Mouse (Mus musculus) kidney, adult 18-20 months (tissue): ENCODE results near the gene Col6a6.
A peak's percentile ranks its signal among the peaks of the same experiment; 100 is the strongest.

Experiments used
- DNase-seq: peaks from one replicate; pipeline ENCODE4 v3.0.0; 2021

Col6a6 gene

DNA sequence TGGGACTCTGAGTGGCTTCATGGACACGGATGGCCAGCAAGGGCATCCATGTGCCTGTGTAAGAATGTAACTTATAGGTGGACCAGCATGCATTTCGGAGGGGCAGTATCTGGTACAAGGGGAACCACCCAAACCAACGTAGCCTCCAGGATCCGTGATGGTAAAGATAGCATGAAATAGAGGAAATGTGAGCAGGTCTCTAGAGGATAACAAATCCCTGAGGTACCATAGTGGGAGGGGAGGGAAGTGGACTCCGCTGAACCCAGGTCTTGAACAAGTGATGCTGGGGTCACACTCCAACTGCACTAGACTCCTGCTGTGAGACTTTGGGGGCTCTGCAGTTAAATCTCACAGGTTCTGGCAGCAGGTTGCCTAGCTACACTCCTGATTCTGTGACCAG, 27.7 kb downstream of the Col6a6 start:
- DNase-seq = no peak

DNA sequence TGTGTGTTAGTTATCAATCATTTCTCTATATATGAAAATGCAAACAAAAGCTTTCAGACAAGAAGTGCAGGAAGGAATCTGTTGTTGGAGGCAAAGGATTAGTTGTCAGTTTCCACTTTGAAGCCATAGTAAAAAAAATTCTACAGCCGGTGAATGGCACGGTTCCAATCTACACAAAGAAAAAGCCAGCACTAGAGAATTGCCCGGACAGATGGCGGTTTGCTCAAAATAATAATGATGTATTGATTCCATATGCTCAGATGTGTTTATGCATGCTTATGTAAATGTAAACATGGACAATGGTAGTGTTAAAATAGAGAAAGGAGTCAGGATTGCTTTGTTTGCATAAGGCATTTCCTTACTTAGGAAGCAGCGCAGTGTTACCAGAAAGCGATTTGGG, 31.8 kb downstream of the Col6a6 start:
- DNase-seq = no peak

GRCm38 (mm10) chr9:105794965-105795364, 33.0 kb downstream of the Col6a6 start:
- DNase-seq = no peak

DNA sequence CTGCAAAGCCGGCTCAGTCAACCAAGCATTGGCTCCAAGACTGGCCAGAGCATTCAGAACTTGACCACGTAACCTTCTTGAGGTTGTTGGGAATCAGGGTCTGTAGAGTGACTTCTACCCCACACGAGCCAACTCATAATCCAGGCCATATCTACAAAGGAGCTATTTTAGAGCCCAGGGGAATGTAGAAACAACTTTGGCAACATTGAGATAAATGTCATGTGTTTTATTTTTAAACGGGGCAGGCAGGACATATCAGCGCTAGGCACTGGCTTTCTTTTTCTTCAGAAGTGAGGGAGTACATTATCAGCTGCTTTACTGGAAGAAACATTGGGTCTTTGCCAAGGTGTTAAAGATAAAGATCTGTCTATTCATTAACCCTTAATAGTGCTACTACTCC, 36.1 kb downstream of the Col6a6 start:
- DNase-seq = no peak

DNA sequence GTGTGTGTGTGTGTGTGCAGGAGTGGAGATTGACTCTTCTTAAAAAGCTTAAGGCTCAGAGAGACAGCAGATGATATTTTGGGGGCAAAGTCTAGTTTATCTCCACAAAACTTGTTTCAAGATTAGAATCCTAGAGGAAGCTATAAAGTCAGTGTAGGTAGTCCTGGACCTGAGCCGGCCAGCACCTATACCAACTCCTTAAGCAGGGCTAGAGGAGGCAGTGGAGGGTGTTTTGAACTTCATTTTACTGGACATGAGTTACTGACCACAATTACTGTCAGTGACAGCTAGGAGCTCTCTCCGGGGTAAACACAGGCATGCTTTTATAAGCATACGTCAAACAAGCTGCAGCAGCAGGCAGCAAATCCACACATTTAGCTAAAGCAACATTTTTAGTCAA, 39.8 kb downstream of the Col6a6 start:
- DNase-seq = no peak

GRCm38 (mm10) chr9:105787800-105788199, 40.2 kb downstream of the Col6a6 start:
- DNase-seq = no peak

DNA sequence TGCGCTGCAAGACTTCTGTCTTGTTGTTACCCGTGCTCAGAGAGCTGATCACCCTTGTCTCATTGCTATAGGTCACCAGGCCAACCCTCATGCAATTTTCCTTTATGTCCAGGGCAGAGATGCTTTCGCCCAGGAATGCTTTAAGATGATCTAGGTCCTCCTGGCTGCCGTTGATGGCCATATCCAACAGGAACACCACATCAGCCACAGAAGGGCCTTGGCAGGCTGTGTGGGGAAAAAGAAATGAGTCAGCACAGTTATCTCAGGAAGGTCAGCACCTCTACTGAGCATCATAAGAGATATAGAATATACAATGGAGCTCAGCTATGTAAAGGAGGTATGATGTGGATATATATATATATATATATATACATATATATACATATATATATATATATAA, 43.9 kb downstream of the Col6a6 start:
- no peak for DNase-seq

DNA sequence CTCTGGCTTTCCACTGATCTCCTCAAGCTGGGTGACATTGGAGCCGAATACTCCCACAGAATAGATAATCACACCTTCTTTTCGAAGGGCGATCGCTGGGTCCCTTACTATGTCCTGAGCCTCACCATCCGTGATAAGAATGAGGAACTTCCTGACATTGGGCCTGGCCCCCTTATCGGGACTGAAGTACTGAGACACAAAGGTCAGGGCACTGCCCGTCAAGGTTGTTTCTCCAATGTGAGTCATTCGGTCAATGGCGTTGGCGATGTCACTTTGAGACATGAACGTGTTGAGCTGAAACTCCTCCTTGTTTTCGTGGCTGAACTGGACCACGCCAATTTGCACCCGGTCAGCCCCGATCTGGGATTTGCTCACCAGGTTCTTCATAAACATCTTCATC, 47.3 kb downstream of the Col6a6 start:
- DNase-seq = no peak

GRCm38 (mm10) chr9:105778741-105779140, 49.2 kb downstream of the Col6a6 start:
- no peak for DNase-seq

GRCm38 (mm10) chr9:105774878-105775277, 53.1 kb downstream of the Col6a6 start:
- DNase-seq = peak; percentile 13

DNA sequence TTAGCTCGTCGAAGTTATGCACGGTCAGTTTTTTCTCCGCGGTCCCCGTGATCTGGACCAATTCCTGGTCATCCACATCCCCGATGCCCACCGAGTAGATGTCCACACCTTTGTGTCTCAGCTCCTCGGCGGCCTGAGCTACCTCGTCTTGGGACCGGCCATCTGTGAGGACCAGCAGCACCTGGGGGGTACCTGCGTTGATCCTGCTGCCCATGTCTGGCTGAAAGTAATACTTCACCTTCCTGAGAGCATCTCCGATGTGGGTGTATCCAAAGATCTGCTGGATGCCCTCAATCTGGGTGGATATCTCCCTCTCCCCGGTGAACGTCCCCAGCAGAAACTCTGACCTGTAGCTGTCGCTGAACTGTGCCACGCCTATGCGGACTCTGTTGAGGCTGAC, 53.6 kb downstream of the Col6a6 start:
- no peak for DNase-seq

GRCm38 (mm10) chr9:105771380-105771779, 56.6 kb downstream of the Col6a6 start:
- DNase-seq = no peak

- DNase-seq = no peak
Observed at GRCm38 (mm10) chr9:105770690-105771089, 57.3 kb downstream of the Col6a6 start.

- no peak for DNase-seq
Observed at GRCm38 (mm10) chr9:105765891-105766290, 62.1 kb downstream of the Col6a6 start.

DNA sequence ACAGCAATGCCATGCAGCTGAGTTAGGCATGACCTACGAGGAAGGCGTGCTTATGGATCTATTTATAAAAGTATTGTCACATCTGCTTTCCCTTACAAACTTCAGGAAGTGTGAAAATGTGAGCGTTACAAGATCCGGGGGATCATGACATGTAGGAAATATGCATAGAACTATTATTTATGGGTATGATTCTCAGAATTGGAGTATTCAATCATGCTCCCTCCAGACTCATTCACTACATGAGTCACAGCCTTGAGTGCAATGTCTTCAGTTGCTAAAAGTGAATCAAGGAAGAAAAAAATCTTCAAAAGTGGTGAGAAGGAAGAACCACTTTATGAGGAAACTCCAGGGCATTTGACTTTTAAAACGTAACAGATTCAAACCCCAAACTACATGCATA, 63.3 kb downstream of the Col6a6 start:
- DNase-seq = no peak

DNA sequence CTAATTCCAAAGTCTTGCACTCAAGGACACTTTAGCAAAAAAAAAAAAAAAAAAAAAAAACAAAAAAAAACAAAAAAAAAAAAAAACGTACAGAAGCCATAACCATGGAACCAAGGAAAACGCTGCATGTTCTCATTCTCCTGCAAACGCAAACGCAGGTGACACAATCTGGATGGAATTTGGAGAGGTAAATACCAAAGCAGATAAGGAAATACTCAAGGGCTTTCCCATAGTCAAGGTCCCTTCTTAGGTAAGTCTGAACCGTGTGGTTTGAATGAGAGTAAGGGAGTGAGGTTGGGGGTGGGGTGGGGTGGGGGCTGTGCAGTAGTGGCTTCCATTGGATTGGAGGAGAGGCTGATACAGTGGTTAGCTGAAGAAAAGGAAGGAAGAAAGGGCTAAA, 63.8 kb downstream of the Col6a6 start:
- DNase-seq = no peak

DNA sequence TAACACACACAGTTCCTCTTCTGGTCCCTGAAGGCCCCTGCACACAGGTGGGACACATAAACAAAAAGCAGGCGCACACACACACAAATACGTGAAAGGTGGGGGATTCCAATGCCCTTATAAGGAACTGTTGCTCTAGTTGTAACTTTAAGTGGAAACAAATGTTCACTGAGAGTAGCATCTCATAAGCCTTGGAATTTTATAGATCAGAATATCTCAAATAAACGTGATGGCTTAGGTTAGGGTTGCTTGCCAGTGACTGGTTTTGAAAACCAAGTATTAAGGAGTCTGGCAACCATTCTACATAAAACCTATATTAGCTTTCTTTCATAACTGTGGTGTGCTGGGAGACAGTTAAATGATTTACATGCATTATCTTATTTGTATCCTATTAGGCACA, 64.3 kb downstream of the Col6a6 start:
- DNase-seq = no peak

GRCm38 (mm10) chr9:105762274-105762673, 65.7 kb downstream of the Col6a6 start:
- no peak for DNase-seq

DNA sequence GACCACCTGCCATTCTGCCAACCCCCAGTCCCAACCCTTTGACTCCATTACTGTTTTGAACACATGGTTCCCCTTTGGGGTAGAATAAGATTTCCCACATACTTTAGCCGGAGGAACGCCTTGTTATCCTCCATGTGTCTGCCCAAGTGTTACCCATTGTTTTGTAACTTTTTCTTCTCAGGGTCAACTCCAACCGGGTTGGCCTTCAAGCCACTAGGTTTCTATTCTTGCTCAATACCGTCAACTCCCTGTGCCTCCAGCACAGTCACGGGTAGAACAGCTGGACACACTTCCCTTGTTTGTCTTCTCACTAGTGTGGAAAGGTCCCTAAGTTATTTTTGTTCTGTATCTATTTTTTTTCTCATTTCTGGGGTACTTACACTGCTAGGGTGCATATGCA, 69.1 kb downstream of the Col6a6 start:
- no peak for DNase-seq

- no peak for DNase-seq
Observed at GRCm38 (mm10) chr9:105758173-105758765, 69.7 kb downstream of the Col6a6 start.

GRCm38 (mm10) chr9:105754256-105754655, 73.7 kb downstream of the Col6a6 start:
- DNase-seq = no peak

- peak; percentile 8 for DNase-seq
Observed at GRCm38 (mm10) chr9:105745861-105746260, 82.1 kb downstream of the Col6a6 start.

DNA sequence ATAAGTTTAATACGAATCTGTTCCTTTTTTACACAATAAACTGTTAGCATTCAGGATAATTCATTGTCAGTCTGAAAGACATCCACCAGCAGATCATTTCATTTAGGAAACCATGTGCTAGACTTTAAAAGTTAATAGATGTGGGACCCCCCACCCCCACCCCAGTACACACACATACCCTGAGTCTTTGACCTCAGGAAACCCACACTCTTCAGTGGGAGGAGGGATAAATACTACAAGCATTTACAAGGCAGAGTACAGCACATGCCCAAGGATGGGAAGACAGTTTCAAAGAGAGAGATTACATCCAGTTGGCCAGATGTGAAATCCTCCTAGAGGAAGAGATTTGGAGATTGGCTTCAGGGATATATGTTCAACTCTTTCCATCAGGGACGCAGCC, 87.5 kb downstream of the Col6a6 start:
- DNase-seq = no peak

- DNase-seq = no peak
Observed at GRCm38 (mm10) chr9:105739446-105739845, 88.5 kb downstream of the Col6a6 start.

GRCm38 (mm10) chr9:105737448-105737847, 90.5 kb downstream of the Col6a6 start:
- DNase-seq = peak; percentile 11

GRCm38 (mm10) chr9:105735195-105735594, 92.8 kb downstream of the Col6a6 start:
- peak; percentile 13 for DNase-seq
